Mouse (Mus musculus) duodenum, adult 2 months (tissue): Measurements from ENCODE around the gene Olfr370. TPM values are rescaled to one million over a fixed set of nuclear protein-coding genes. Genes with fewer than 3 reads are reported as not detected.

Experiments used
- polyA plus RNA-seq: library from polyadenylated mRNA; depleted of rRNA; stranded (reverse); fragments of >200 nt; gene quantifications from 2 replicates; pipeline ENCODE4 v1.2.3, GENCODE M21; 2012; ENCODE audit warnings: low replicate concordance; rRNA removed

The Olfr370 gene
- polyA plus RNA-seq, result not detected in 2 replicates

DNA sequence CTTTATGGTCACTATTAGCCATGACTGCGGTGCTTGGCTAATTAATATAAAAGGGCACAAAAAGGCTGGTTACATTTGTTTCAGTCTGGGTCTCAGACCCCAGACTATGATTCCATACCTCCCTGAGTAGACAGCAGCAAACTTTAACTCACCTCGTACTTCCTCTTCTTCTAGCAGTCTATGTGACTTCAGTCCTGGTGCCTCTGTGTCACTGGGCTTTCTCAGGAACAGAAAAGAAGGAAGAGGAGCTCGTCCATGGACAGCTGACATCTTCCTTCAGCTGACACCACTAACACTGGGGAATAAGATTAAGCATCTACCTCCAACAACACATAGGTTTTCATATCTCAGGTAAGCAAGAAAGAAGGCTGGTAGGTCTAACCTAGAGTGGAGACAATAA, at the start of gene Olfr370:
Gene Olfr370, plus strand, starts transcription at position 45 of the 400 bp plus-strand sequence.

DNA sequence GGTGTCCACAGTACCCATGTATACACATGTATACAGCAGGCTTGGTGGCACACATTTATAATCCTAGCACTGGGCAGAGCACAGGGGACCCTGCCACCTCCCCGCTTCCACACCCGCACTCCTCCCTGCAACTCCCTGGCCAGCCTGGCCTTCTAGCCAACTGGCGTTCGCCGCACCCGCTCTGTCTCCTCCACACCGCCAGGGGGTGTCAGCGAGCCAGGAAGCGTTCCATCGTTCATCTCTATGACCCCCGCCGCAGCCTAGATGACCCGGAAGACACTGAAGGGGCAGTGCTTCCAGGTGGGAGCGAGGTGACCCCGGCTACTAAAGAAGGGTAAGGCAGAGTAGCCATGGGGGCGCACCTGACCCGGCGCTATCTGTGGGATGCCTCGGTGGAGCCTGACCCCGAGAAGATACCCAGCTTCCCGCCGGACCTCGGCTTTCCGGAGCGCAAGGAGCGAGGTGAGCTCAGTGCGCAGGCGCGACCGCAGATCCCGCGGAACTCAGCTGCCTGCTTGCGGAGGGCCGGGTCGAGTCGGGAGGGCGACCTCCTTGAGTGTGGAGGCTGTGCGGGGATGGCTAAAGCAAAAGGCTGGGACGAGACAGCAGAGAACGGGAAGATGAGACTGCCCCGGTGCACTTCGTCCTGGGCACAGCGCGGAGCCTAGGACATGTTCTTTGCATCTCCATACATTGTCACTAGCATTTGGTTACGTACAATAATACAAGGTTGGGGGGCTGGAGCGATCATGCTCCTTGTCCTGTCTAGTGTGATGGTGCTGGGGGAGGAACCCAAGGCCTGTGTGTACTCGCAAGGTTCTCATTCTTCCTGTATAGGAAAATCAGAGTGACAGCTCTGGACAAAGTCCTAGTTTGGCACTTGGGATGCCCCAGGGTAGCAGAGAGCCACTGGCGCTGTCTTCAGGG, 31.2 kb downstream of the Olfr370 start, which contains the start of gene Ndufb7:
Gene Ndufb7, plus strand, starts transcription at position 203 of the 927 bp plus-strand sequence.

Other genes with a start within 250 kb of the Olfr370 start
- 0.20 and 0.65 TPM in 2 replicates for gene Ucp1, start 245.4 kb upstream of the Olfr370 start, polyA plus RNA-seq
- gene Elmod2, start 203.3 kb upstream of the Olfr370 start, polyA plus RNA-seq, result 0.44 and 0.45 TPM in 2 replicates
- not detected in 2 replicates for gene Mgat4d, start 187.3 kb upstream of the Olfr370 start, polyA plus RNA-seq
- not detected in 2 replicates for gene Clgn, start 145.9 kb upstream of the Olfr370 start, polyA plus RNA-seq
- 0.55 and 1.2 TPM in 2 replicates for gene Scoc, start 77.4 kb upstream of the Olfr370 start, polyA plus RNA-seq
- gene Ndufb7, start 30.9 kb downstream of the Olfr370 start, polyA plus RNA-seq, result 452 and 837 TPM in 2 replicates
- gene Tecr, start 72.2 kb downstream of the Olfr370 start, polyA plus RNA-seq, result 382 and 409 TPM in 2 replicates
- gene Dnajb1, start 72.4 kb downstream of the Olfr370 start, polyA plus RNA-seq, result 12.8 and 25.0 TPM in 2 replicates
- 40.1 and 49.3 TPM in 2 replicates for gene Gipc1, start 116.9 kb downstream of the Olfr370 start, polyA plus RNA-seq
- gene Ptger1, start 130.9 kb downstream of the Olfr370 start, polyA plus RNA-seq, result 2.2 and 4.2 TPM in 2 replicates
- 97.3 and 136 TPM in 2 replicates for gene Pkn1, start 163.4 kb downstream of the Olfr370 start, polyA plus RNA-seq
- 29.8 and 31.1 TPM in 2 replicates for gene Ddx39, start 179.4 kb downstream of the Olfr370 start, polyA plus RNA-seq
- 24.2 and 25.8 TPM in 2 replicates for gene Adgre5, start 205.5 kb downstream of the Olfr370 start, polyA plus RNA-seq